Mouse (Mus musculus): ENCODE results near the gene Tbc1d16.
A peak's percentile ranks its signal among the peaks of the same experiment; 100 is the strongest.
"Not testable (repeated sequence)": the region's sequence is repeated elsewhere in the genome, so short reads cannot be mapped to it uniquely, and the experiment has no call there.

Gene Tbc1d16

GRCm38 (mm10) chr11:119228091-119228781, at the start of gene Tbc1d16, which contains the start of gene Ccdc40:
TSS of gene Tbc1d16 (minus strand) at chr11:119228499.
TSS of gene Ccdc40 (plus strand) at chr11:119228572.
- peak; percentile 38 to 76 for DNase-seq (ENCODE audit: low spot score in 2 of 2)

GRCm38 (mm10) chr11:119273186-119273930, 45.1 kb upstream of the Tbc1d16 start:
- no peak for DNase-seq (ENCODE audit: low spot score in 2 of 2)

GRCm38 (mm10) chr11:119272492-119272891, 44.2 kb upstream of the Tbc1d16 start:
- not testable (repeated sequence) for DNase-seq (ENCODE audit: low spot score in 2 of 2)

GRCm38 (mm10) chr11:119268557-119269195, 40.4 kb upstream of the Tbc1d16 start:
- no peak for DNase-seq (ENCODE audit: low spot score in 2 of 2)

- DNase-seq (ENCODE audit: low spot score in 2 of 2): peak; percentile 92 to 99
Measured at GRCm38 (mm10) chr11:119267768-119268556, 39.7 kb upstream of the Tbc1d16 start, which contains the start of gene Gaa. TSS of gene Gaa (plus strand) at chr11:119267887.

DNA sequence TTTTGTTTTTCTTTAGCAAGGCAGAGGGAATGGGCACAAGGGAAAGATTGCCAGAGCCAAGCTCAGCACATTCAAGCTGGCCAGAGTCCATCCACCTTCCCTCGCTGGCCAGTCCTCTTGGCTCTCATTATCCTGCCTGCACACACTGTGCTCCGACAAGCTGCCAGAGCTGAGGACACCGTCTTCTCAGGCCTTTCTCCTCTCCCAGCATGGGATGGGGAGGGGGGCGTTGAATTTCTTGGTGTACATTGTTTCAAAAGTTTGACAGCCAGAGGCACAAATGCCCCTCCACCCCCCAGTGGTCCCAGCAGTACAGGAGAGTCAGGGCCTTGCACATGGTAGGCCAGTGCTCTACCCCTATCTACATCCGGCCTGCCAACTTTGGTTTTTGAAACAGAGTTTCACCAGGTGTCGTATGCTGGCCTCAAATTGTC, 39.0 kb upstream of the Tbc1d16 start:
- DNase-seq (ENCODE audit: low spot score in 2 of 2): no peak

GRCm38 (mm10) chr11:119265811-119266210, 37.5 kb upstream of the Tbc1d16 start:
- no peak for DNase-seq (ENCODE audit: low spot score in 2 of 2)

GRCm38 (mm10) chr11:119264413-119264812, 36.1 kb upstream of the Tbc1d16 start:
- no peak for DNase-seq (ENCODE audit: low spot score in 2 of 2)

- no peak for DNase-seq (ENCODE audit: low spot score in 2 of 2)
Measured at GRCm38 (mm10) chr11:119259977-119260376, 31.7 kb upstream of the Tbc1d16 start.

DNA sequence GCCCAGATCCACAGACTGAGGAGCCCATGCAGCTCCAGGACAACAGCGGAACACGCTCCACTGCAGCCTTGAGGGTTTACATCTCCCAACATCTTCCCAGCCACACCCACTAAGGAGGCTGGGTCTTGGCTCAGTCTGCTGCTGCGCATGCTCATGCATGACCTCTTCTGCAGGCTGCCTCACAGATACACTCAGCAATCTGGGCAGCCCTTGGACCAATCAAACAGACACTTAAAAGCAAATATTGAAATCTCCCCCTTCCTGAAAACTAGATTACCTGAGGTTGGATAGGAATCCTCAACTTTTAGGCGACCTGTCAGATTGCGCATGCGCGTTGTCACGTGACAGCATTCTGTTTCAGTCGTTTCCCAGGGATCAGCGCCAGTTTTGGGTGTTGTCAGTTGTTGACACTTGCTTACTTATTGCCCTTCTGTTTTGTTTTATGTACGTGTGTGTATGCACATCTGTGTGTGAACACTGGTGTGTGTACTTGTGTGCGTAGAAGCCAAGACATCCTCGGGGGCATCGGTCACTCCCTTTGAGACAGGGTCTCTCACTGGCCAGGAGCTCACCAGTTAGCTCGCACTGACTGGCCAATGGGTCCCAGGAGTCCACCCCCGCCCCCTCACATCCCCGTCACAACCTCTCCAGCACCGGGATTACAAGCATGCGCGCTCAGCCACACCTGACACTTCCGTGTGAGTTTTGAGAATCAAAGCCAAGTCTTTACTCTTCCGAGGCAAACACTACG, 30.4 kb upstream of the Tbc1d16 start:
- no peak for DNase-seq (ENCODE audit: low spot score in 2 of 2)

DNA sequence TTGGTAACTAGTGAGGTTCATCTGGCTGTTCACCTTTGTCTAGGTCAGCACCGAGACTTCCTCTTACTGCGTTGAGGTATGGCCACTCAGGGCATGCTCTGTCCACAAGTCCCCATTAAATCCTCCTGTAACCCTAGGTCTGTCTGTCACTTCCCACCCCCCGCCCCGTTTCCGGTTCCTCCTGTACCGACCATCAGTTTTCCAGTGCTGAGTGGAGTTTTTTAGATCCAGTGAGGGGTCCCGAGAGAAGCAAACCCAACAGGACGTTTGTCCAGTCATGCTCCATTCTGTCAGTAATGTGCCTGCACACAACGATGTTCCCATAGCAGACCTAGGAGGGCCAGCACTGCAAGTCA, 29.9 kb upstream of the Tbc1d16 start:
- no peak for DNase-seq (ENCODE audit: low spot score in 2 of 2)

- DNase-seq (ENCODE audit: low spot score in 2 of 2): not testable (repeated sequence)
Measured at GRCm38 (mm10) chr11:119256557-119256956, 28.3 kb upstream of the Tbc1d16 start.

- peak in 1 of 2 experiments; percentile 51 for DNase-seq (ENCODE audit: low spot score in 2 of 2)
Measured at GRCm38 (mm10) chr11:119252854-119253541, 24.7 kb upstream of the Tbc1d16 start.

DNA sequence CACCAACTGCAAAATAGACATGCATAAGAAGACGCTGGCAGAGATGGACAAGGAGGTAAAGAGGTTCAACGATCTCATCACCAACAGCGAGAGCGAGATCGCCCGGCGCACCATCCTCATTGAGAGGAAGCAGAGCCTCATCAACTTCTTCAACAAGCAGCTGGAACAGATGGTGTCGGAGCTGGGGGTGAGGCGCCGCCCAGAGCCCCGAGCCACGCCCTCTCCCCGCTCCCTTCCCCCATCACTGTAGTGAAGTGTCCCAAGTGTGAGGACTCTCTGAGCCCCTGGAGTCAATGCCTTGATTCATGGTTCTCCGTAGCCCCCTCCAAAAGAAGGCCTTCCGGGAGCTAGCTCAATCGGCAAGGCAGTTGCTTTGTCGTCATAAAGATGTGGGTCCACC, 22.7 kb upstream of the Tbc1d16 start:
- DNase-seq (ENCODE audit: low spot score in 2 of 2): no peak

- peak in 1 of 2 experiments; percentile 57 for DNase-seq (ENCODE audit: low spot score in 2 of 2)
Measured at GRCm38 (mm10) chr11:119249011-119249410, 20.7 kb upstream of the Tbc1d16 start.

- not testable (repeated sequence) for DNase-seq (ENCODE audit: low spot score in 2 of 2)
Measured at GRCm38 (mm10) chr11:119245543-119245942, 17.2 kb upstream of the Tbc1d16 start.

DNA sequence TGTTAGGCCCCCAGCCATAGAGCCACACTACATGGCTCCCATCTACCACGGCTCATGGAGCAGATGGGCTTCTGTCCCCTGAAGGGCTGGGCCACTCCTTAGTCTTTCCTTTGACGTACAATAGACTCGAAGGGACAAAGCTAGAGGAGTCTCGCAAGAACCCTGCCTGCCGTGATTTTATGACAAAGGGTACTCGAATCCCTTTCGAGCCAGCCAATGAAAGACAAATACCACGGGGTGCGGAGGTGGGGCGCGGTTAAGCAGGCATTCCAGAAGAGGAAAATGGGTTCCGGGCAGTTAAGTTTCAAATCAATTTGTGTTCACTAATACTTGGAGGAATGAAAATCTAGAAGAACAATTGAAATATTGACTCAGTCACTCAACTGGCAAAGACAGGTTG, 11.2 kb upstream of the Tbc1d16 start:
- no peak for DNase-seq (ENCODE audit: low spot score in 2 of 2)

- peak; percentile 67 to 84 for DNase-seq (ENCODE audit: low spot score in 2 of 2)
Measured at GRCm38 (mm10) chr11:119238305-119238721, 10.0 kb upstream of the Tbc1d16 start.

DNA sequence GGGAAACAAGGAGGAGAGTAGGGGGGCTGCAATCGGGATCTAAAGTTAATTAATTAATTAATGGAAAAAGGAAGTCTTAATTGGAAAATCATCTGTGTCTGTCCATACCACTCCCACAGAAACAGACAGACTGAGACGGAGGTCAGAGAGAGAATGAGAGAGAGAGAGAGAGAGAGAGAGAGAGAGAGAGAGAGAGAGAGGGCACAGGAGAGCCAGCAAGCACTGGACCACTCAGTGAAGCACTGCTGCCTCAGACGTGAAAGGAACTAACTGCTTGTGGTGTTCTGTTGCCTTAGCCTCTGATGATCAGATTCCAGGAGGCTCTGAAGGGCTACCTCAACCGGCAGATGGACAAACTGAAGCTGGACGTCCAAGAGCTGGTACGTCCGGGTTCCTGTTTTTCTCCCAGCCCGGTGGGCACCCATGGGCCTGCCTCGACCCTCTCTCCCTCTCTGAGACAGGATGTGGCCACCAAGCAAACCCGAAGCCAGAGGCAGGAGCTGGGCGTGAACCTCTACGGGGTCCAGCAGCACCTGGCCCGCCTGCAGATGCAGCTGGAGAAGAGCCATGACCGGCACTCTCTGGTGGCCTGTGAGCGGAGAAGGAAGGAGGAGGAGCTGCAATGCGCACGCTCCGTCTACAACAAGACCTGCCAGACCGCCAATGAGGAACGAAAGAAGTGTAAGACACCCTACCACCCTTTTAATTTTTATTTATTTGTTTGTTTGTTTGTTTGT, 9.4 kb upstream of the Tbc1d16 start:
- DNase-seq (ENCODE audit: low spot score in 2 of 2): peak; percentile 25 to 66

DNA sequence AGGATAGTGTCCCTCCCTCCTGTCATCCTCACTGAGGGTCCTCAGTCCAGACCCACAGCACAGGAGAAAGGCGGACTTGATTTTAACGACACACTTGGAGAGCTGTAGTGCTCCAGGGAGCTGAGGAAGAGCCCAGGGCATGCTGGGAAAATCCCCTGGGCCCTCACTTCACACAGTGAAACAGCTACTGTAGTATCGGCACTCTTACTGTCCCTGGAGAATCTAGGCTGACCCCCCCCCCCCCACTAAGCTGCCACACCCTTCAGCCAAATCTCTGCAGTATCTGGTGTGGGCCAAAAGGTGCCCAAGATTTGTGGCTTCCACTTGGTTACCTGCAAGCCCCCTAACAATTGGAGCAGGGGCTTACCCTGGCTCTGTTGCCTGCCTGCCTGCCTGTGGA, 8.7 kb upstream of the Tbc1d16 start:
- no peak for DNase-seq (ENCODE audit: low spot score in 2 of 2)

Data from spleen, postnatal 4 days (tissue).